Mouse (Mus musculus) neutrophil, adult 5-6 weeks (primary cell): ENCODE measurements around the gene Tbc1d15. TPM values are rescaled to one million over a fixed set of nuclear protein-coding genes. Genes with fewer than 3 reads are reported as not detected.
"Not testable (repeated sequence)": the region's sequence is repeated elsewhere in the genome, so short reads cannot be mapped to it uniquely, and the experiment has no call there.

Experiments used
- ATAC-seq: fragments of 151-379, 151-347 bp; 2 replicates; pipeline ENCODE4 v1.8.0; 2017; ENCODE audit warnings: mild to moderate bottlenecking, moderate TSS enrichment; ENCODE audit not compliant: insufficient number of reproducible peaks, poor library complexity, low FRiP score, severe bottlenecking; ENCODE audit errors: extremely low read depth
- total RNA-seq: library from RNA; stranded (forward); fragments of 200-1000 nt; gene quantifications from 2 replicates; pipeline ENCODE4 v1.2.3, GENCODE M21; 2017

The Tbc1d15 gene
- total RNA-seq, 1 experiment from 2014 or later, result 149 TPM

- peak; percentile 61 for ATAC-seq
Observed at GRCm38 (mm10) chr10:115250235-115251087, 806 bp downstream of the Tbc1d15 start.

GRCm38 (mm10) chr10:115248041-115248440 is 3.2 kb downstream of the Tbc1d15 start:
- ATAC-seq, result no peak

- no peak for ATAC-seq
Observed at GRCm38 (mm10) chr10:115245488-115245887, 5.8 kb downstream of the Tbc1d15 start.

- no peak for ATAC-seq
Observed at GRCm38 (mm10) chr10:115241082-115241595, 10.1 kb downstream of the Tbc1d15 start.

- ATAC-seq, result no peak
Observed at GRCm38 (mm10) chr10:115237931-115238330, 13.3 kb downstream of the Tbc1d15 start.

GRCm38 (mm10) chr10:115236733-115237132 is 14.5 kb downstream of the Tbc1d15 start:
- ATAC-seq, result peak; percentile 20; the same call in 1 of the 2 replicates

- ATAC-seq, result no peak
Observed at GRCm38 (mm10) chr10:115235501-115235900, 15.8 kb downstream of the Tbc1d15 start.

GRCm38 (mm10) chr10:115233798-115234197 is 17.5 kb downstream of the Tbc1d15 start:
- ATAC-seq, result no peak

GRCm38 (mm10) chr10:115232513-115232912 is 18.8 kb downstream of the Tbc1d15 start:
- ATAC-seq, result no peak

- ATAC-seq, result no peak
Observed at GRCm38 (mm10) chr10:115229023-115229422, 22.2 kb downstream of the Tbc1d15 start.

- no peak for ATAC-seq
Observed at GRCm38 (mm10) chr10:115226586-115226985, 24.7 kb downstream of the Tbc1d15 start.

- ATAC-seq, result no peak
Observed at GRCm38 (mm10) chr10:115223845-115224244, 27.4 kb downstream of the Tbc1d15 start.

- no peak for ATAC-seq
Observed at GRCm38 (mm10) chr10:115212916-115213580, 38.2 kb downstream of the Tbc1d15 start.

GRCm38 (mm10) chr10:115205825-115206224 is 45.4 kb downstream of the Tbc1d15 start:
- no peak for ATAC-seq

GRCm38 (mm10) chr10:115205284-115205683 is 46.0 kb downstream of the Tbc1d15 start:
- no peak for ATAC-seq

GRCm38 (mm10) chr10:115191214-115191613 is 60.1 kb downstream of the Tbc1d15 start:
- no peak for ATAC-seq

- no peak for ATAC-seq
Observed at GRCm38 (mm10) chr10:115187390-115187789, 63.9 kb downstream of the Tbc1d15 start.

- peak; percentile 94 for ATAC-seq
Observed at GRCm38 (mm10) chr10:115184697-115185096, 66.6 kb downstream of the Tbc1d15 start, which contains the start of gene Tph2. TSS of gene Tph2 (minus strand) at chr10:115185022.

GRCm38 (mm10) chr10:115181034-115181433 is 70.2 kb downstream of the Tbc1d15 start:
- ATAC-seq, result no peak

- not testable (repeated sequence) for ATAC-seq
Observed at GRCm38 (mm10) chr10:115178019-115178418, 73.2 kb downstream of the Tbc1d15 start.
